Mouse (Mus musculus): Measurements from ENCODE around the gene Exoc7. TPM values are rescaled to one million over a fixed set of nuclear protein-coding genes. Genes with fewer than 3 reads are reported as not detected.

Gene Exoc7
- polyA plus RNA-seq, 1 experiment from 2014 or later = 47.4 TPM

DNA sequence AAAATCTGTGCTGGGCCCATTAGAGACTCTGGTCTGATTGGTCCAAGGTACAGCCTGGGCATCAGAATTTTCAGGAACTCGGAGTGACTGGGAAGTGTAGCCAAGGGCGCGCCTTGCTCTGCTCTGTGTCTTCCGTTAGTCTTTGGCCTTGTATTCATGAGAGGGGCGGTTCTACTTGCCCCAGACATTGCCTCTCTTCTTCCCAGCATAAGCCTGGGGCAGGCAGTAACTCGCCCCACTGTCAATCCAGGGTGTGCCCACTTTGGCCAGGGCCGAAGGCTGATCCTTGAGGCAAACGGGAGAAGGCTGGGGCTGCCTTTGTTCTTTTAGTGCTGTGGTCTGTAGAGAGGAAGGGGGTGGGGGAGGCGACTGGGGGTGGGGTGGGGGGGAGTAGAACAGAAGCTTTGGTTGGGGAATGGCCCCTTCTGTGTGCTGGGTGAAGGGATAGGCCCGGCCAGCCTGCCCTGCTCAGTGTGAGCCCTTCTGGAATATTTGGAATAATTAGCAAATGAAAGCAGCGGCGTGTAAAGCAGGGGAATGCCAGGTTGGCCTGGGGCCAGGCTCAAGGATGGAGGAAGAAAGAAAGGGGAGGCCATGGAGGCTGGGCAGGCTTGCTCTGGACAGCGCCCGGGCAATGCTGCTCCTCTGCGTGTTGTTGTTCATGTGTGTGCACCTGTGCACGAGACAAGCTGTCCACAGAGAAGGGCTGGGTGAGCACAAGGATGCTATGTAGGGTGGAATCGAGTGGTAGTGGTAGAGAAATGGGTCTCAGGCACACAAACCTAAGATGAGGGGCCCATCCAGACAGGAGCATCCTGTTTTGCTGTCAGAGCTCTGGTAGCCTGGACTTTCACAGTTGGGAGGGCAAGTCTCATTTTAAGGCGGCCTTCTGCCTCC is 22.5 kb upstream of the Exoc7 start:
- WGBS = 60% methylated on average over 18 of the region's 18 CpGs
- Histone ChIP-seq H3K4me3 (ENCODE audit: low read depth, low read length) (no peak overlapping the region), H3K4me2 (no peak overlapping the region), H3K9me3 (ENCODE audit: control insufficient read depth, low read length) (no peaks in the 10 kb centered on the region), H3K4me1 (replicated peaks; ENCODE audit: control insufficient read depth, insufficient read depth, low read length) (peaks cover 17% of the 10 kb centered on the region), H3K27me3 (replicated peaks; ENCODE audit: control insufficient read depth, insufficient read depth, low read length) (peaks cover 18% of the 10 kb centered on the region), H3K27ac (ENCODE audit: low read depth, low read length) (no peak overlapping the region), H3K36me3 (ENCODE audit: control insufficient read depth, insufficient read depth, low read length) (no peaks in the 10 kb centered on the region), H3K9ac (ENCODE audit: low read depth, low read length) (no peak overlapping the region)
- ATAC-seq (replicated peaks; ENCODE audit: low FRiP score) (no peak), DNase-seq (ENCODE audit: low spot score) (no peak)

- Histone ChIP-seq H3K4me3 (ENCODE audit: low read depth, low read length) (no peak overlapping the region), H3K4me2 (no peak overlapping the region), H3K9me3 (ENCODE audit: control insufficient read depth, low read length) (no peaks in the 10 kb centered on the region), H3K9ac (ENCODE audit: low read depth, low read length) (no peak overlapping the region), H3K27me3 (replicated peaks; ENCODE audit: control insufficient read depth, insufficient read depth, low read length) (no peaks in the 10 kb centered on the region; the same call in 1 of the 2 replicates), H3K4me1 (replicated peaks; ENCODE audit: control insufficient read depth, insufficient read depth, low read length) (peaks cover 2% of the 10 kb centered on the region; the same call in 1 of the 2 replicates), H3K36me3 (ENCODE audit: control insufficient read depth, insufficient read depth, low read length) (no peaks in the 10 kb centered on the region), H3K27ac (ENCODE audit: low read depth, low read length) (no peak overlapping the region)
- 69% methylated on average over 7 of the region's 7 CpGs for WGBS
- DNase-seq (ENCODE audit: low spot score) = no peak
- no peak for ATAC-seq (replicated peaks; ENCODE audit: low FRiP score)
Observed at GRCm38 (mm10) chr11:116326963-116327603, 20.1 kb upstream of the Exoc7 start.

DNA sequence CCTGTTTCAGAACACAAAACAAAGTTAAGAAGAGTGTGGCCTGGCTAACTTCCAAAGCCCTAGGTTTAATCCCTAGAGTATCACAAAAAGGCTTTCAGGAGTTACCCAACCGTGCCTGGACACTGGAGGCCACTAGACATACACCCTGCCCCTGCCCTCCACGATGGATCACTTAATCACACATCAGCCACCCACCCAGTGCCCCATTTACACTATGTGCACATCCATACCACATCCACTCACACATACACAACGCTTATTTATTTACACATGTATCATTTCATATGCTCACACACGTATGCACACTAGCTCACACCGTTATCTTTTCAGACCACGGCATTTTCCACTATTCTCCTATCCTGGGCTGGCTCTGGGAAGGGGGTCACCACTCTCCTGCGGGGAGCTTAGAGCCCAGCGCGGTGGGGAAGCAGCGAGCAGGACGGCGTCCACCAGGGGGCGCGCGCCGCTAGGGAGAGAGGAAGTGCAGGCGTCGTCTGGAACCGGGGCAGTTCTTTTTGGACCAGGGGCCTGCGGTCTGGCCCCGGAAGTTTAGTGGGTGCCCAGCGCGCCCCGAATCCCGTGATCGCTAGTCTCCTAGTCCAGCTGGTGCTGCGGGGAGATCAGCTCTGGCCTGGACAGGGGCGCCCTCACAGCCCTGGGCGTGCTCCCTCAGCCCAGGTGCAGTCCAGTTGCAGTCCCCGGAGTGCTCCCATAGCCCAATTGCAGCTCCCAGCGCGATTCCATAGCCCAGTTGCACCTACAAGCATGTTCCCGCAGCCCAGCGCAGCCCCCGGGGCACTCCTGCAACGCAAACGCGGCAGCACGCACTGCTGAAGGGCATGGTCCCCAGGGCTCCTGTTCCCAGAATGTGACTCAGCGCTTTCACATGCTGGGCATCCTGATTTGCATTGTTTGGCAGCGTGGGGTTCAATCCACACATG is 12.0 kb upstream of the Exoc7 start:
- DNase-seq (ENCODE audit: low spot score) = peak; percentile 86
- WGBS = 2% methylated on average over 41 of the region's 41 CpGs
- H3K4me1 ChIP-seq (replicated peaks; ENCODE audit: control insufficient read depth, insufficient read depth, low read length) = peaks cover 9% of the 10 kb centered on the region
- H3K9ac ChIP-seq (ENCODE audit: low read depth, low read length) = peak overlapping the region; percentile 78
- H3K36me3 ChIP-seq (ENCODE audit: control insufficient read depth, insufficient read depth, low read length) = no peaks in the 10 kb centered on the region
- peak overlapping the region; percentile 100 for H3K4me2 ChIP-seq
- peak; percentile 78 for ATAC-seq (replicated peaks; ENCODE audit: low FRiP score)
- no peaks in the 10 kb centered on the region for H3K27me3 ChIP-seq (replicated peaks; ENCODE audit: control insufficient read depth, insufficient read depth, low read length)
- H3K27ac ChIP-seq (ENCODE audit: low read depth, low read length) = no peak overlapping the region
- peak overlapping the region; percentile 58 for H3K4me3 ChIP-seq (ENCODE audit: low read depth, low read length)
- no peaks in the 10 kb centered on the region for H3K9me3 ChIP-seq (ENCODE audit: control insufficient read depth, low read length)

- Histone ChIP-seq H3K27me3 (replicated peaks; ENCODE audit: control insufficient read depth, insufficient read depth, low read length) (no peaks in the 10 kb centered on the region), H3K27ac (ENCODE audit: low read depth, low read length) (no peak overlapping the region), H3K4me3 (ENCODE audit: low read depth, low read length) (no peak overlapping the region), H3K4me1 (replicated peaks; ENCODE audit: control insufficient read depth, insufficient read depth, low read length) (peaks cover 10% of the 10 kb centered on the region), H3K9me3 (ENCODE audit: control insufficient read depth, low read length) (no peaks in the 10 kb centered on the region), H3K4me2 (no peak overlapping the region), H3K9ac (ENCODE audit: low read depth, low read length) (no peak overlapping the region), H3K36me3 (ENCODE audit: control insufficient read depth, insufficient read depth, low read length) (no peaks in the 10 kb centered on the region)
- no peak for ATAC-seq (replicated peaks; ENCODE audit: low FRiP score)
- 54% methylated on average over 8 of the region's 8 CpGs for WGBS
- no peak for DNase-seq (ENCODE audit: low spot score)
Observed at GRCm38 (mm10) chr11:116312359-116312758, 5.3 kb upstream of the Exoc7 start.

DNA sequence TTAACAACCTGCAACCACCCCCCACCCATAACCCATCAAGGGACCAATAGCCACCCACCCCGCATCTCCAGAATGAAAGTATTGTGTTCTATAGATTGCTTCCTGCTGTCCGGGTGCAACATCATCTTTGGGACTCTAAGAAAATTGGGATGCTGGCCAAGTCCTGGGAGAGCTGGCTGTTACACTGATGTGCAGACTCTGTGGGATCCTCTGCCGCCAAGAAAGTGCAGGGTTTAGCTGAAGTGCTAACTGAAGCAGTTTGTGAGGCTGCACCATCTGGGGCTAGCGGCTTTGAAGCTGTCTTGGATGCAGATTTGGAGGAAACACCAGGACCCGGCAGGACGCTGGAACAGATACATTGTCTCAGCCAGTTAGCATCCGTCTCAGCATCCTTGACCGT is 4.1 kb upstream of the Exoc7 start:
- no peak overlapping the region for H3K4me2 ChIP-seq
- no peaks in the 10 kb centered on the region for H3K36me3 ChIP-seq (ENCODE audit: control insufficient read depth, insufficient read depth, low read length)
- no peaks in the 10 kb centered on the region for H3K9me3 ChIP-seq (ENCODE audit: control insufficient read depth, low read length)
- no peaks in the 10 kb centered on the region for H3K27me3 ChIP-seq (replicated peaks; ENCODE audit: control insufficient read depth, insufficient read depth, low read length)
- WGBS = 63% methylated on average over 8 of the region's 8 CpGs
- H3K4me1 ChIP-seq (replicated peaks; ENCODE audit: control insufficient read depth, insufficient read depth, low read length) = peaks cover 14% of the 10 kb centered on the region
- H3K4me3 ChIP-seq (ENCODE audit: low read depth, low read length) = no peak overlapping the region
- H3K27ac ChIP-seq (ENCODE audit: low read depth, low read length) = no peak overlapping the region
- DNase-seq (ENCODE audit: low spot score) (no peak), ATAC-seq (replicated peaks; ENCODE audit: low FRiP score) (no peak)
- H3K9ac ChIP-seq (ENCODE audit: low read depth, low read length) = no peak overlapping the region

DNA sequence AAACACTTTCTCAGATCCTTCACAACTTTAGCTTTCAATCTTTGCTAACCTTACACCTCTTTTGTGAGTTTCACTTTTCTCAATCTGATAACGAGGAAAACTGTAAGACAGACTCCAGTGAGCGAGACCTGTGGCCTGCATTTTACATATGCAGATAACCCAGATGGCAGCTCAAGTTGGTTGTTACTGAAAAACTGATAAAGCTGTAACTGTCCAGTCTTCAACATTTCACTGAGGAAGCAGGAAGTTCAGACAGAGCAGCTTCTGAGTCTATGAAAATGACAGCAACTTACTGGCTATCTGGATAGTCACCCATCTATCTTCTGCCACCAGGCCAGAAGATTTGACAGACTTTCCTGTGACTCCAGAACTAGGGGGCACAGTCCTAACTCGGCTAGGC is 2.6 kb upstream of the Exoc7 start:
- H3K27me3 ChIP-seq (replicated peaks; ENCODE audit: control insufficient read depth, insufficient read depth, low read length) = no peaks in the 10 kb centered on the region
- H3K9ac ChIP-seq (ENCODE audit: low read depth, low read length) = no peak overlapping the region

DNA sequence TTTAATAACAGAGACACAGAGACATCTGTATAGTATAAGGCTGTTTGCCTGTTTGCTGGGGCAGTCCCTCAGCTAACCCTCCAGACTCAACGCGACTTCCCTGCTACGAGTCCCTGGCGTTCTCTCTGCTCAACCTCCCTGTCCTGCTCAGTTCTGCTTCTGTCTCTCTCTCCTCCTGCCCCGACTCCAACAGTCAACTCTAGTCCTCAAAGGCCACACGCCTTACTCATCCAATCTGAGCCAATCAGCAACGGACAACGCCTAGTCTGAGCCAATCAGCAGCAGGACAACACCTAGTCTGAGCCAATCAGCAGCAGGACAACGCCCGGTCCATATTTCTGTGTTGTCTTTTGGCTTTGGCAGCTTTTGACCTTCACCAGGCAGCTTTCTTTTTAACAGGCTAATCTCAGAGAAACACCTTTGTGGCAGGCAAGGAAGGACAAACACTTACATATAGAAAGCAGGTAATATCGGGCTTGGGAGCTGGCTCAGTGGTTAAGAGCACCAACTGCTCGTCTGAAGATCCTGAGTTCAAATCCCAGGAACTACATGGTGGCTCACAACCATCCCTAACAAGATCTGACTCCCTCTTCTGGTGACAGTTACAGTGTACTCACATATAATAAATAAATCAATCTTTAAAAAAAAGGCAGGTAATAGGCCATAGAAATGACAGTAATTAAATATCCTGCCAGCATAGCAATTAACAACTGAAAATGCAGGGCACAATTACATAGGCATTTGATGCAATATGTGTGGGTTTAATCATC is 914 bp upstream of the Exoc7 start:
- Histone ChIP-seq H3K4me1 (replicated peaks; ENCODE audit: control insufficient read depth, insufficient read depth, low read length) (peaks cover 19% of the 10 kb centered on the region), H3K36me3 (ENCODE audit: control insufficient read depth, insufficient read depth, low read length) (peaks cover 11% of the 10 kb centered on the region), H3K4me3 (ENCODE audit: low read depth, low read length) (no peak overlapping the region), H3K9me3 (ENCODE audit: control insufficient read depth, low read length) (peaks cover 3% of the 10 kb centered on the region; the same call in 1 of the 2 replicates), H3K27me3 (replicated peaks; ENCODE audit: control insufficient read depth, insufficient read depth, low read length) (no peaks in the 10 kb centered on the region), H3K9ac (ENCODE audit: low read depth, low read length) (peak overlapping the region; percentile 32; the same call in 1 of the 2 replicates), H3K4me2 (peak overlapping the region; percentile 86), H3K27ac (ENCODE audit: low read depth, low read length) (peak overlapping the region; percentile 63)
- ATAC-seq (replicated peaks; ENCODE audit: low FRiP score) (peak; percentile 75), DNase-seq (ENCODE audit: low spot score) (no peak)
- WGBS = 73% methylated on average over 12 of the region's 12 CpGs

More for the DNA sequence above, 2.6 kb upstream of the Exoc7 start:
- Histone ChIP-seq H3K4me2 (no peak overlapping the region), H3K4me3 (ENCODE audit: low read depth, low read length) (no peak overlapping the region), H3K27ac (ENCODE audit: low read depth, low read length) (peak overlapping the region; percentile 85), H3K36me3 (ENCODE audit: control insufficient read depth, insufficient read depth, low read length) (peaks cover 5% of the 10 kb centered on the region), H3K4me1 (replicated peaks; ENCODE audit: control insufficient read depth, insufficient read depth, low read length) (peaks cover 19% of the 10 kb centered on the region), H3K9me3 (ENCODE audit: control insufficient read depth, low read length) (peaks cover 3% of the 10 kb centered on the region; the same call in 1 of the 2 replicates)
- DNase-seq (ENCODE audit: low spot score) (no peak), ATAC-seq (replicated peaks; ENCODE audit: low FRiP score) (peak; percentile 19)
- WGBS = 27% methylated on average over 3 of the region's 3 CpGs

Data from liver, embryonic 11.5 days (tissue).